Mouse (Mus musculus) embryonic facial prominence, embryonic 13.5 days (tissue): ENCODE measurements at regions not wholly inside any gene's neighbourhood (a gene's known extent, or its start where the extent isn't known, plus 50 kb on each side); places are given as distances from the start of the nearest gene placed in this dataset.

Experiments
- ATAC-seq: fragments of 200-750 bp; cut with Nextera tagmentation; 2 replicates; pipeline ENCODE4 v1.8.0; 2017; ENCODE audit warnings: low read depth; ENCODE audit not compliant: insufficient number of reproducible peaks, insufficient read depth, low FRiP score, low TSS enrichment
- H3K27ac ChIP-seq: fragments of 300-500 bp; sonication (generic); 2 replicates; pipeline ENCODE4 v1.5.1; 2015; ENCODE audit warnings: moderate library complexity, mild to moderate bottlenecking, inconsistent platforms
- H3K27me3 ChIP-seq: fragments of 300-500 bp; sonication (generic); 2 replicates; pipeline ENCODE4 v1.6.1; 2015; ENCODE audit warnings: mild to moderate bottlenecking, inconsistent platforms
- H3K36me3 ChIP-seq: fragments of 300-500 bp; sonication (generic); 2 replicates; pipeline ENCODE4 v1.6.1; 2015; ENCODE audit warnings: mild to moderate bottlenecking, inconsistent platforms
- H3K4me1 ChIP-seq: fragments of 300-500 bp; sonication (generic); 2 replicates; pipeline ENCODE4 v1.6.1; 2015; ENCODE audit warnings: inconsistent platforms
- H3K4me2 ChIP-seq: fragments of 300-500 bp; sonication (generic); 2 replicates; pipeline ENCODE4 v1.6.1; 2015; ENCODE audit warnings: moderate library complexity, mild to moderate bottlenecking, inconsistent platforms
- H3K4me3 ChIP-seq: fragments of 300-500 bp; sonication (generic); 2 replicates; pipeline ENCODE4 v1.5.1; 2015; ENCODE audit warnings: mild to moderate bottlenecking, inconsistent platforms
- H3K9ac ChIP-seq: fragments of 300-500 bp; sonication (generic); 2 replicates; pipeline ENCODE4 v1.6.1; 2015; ENCODE audit warnings: mild to moderate bottlenecking, inconsistent platforms
- H3K9me3 ChIP-seq: fragments of 300-500 bp; sonication (generic); 2 replicates; pipeline ENCODE4 v1.6.1; 2016; ENCODE audit warnings: inconsistent platforms
- WGBS: fragments of 180-500 bp; shearing (Covaris S2); methylation state at CpG from one replicate; pipeline ENCODE4 v1.1.7; 2015; ENCODE audit warnings: mixed read lengths; 5-methylcytosine and 5-hydroxymethylcytosine counted together

GRCm38 (mm10) chr10:51219481-51219880 lies 260.9 kb upstream of the Gm49339 start:
- Histone ChIP-seq H3K4me3 (no peak overlapping the region), H3K27me3 (no peaks in the 10 kb centered on the region), H3K9ac (no peak overlapping the region), H3K27ac (no peak overlapping the region), H3K4me2 (no peak overlapping the region), H3K36me3 (no peaks in the 10 kb centered on the region), H3K4me1 (no peaks in the 10 kb centered on the region), H3K9me3 (no peaks in the 10 kb centered on the region)
- ATAC-seq: no peak
- 64% methylated on average over 4 of the region's 4 CpGs for WGBS

GRCm38 (mm10) chr10:51233592-51233991 lies 246.8 kb upstream of the Gm49339 start:
- no peak overlapping the region for H3K27ac ChIP-seq
- H3K9me3 ChIP-seq: no peaks in the 10 kb centered on the region
- 84% methylated on average over 2 of the region's 2 CpGs for WGBS
- H3K27me3 ChIP-seq: no peaks in the 10 kb centered on the region
- H3K4me2 ChIP-seq: no peak overlapping the region
- H3K36me3 ChIP-seq: no peaks in the 10 kb centered on the region
- H3K4me1 ChIP-seq: no peaks in the 10 kb centered on the region; the same call in 1 of the 2 replicates
- ATAC-seq: no peak
- H3K4me3 ChIP-seq: no peak overlapping the region
- H3K9ac ChIP-seq: no peak overlapping the region

GRCm38 (mm10) chr10:51235586-51236575 lies 244.5 kb upstream of the Gm49339 start:
- Histone ChIP-seq H3K4me1 (no peaks in the 10 kb centered on the region; the same call in 1 of the 2 replicates), H3K9ac (no peak overlapping the region), H3K36me3 (no peaks in the 10 kb centered on the region), H3K27ac (no peak overlapping the region), H3K9me3 (no peaks in the 10 kb centered on the region), H3K4me3 (no peak overlapping the region), H3K4me2 (no peak overlapping the region), H3K27me3 (no peaks in the 10 kb centered on the region)
- 30% methylated on average over 10 of the region's 10 CpGs for WGBS
- no peak for ATAC-seq

- Histone ChIP-seq H3K9ac (no peak overlapping the region), H3K4me2 (no peak overlapping the region), H3K27me3 (no peaks in the 10 kb centered on the region), H3K4me1 (no peaks in the 10 kb centered on the region; the same call in 1 of the 2 replicates), H3K36me3 (no peaks in the 10 kb centered on the region), H3K4me3 (no peak overlapping the region), H3K9me3 (no peaks in the 10 kb centered on the region), H3K27ac (no peak overlapping the region)
- no peak for ATAC-seq
Measured at GRCm38 (mm10) chr10:51238103-51238502, 242.3 kb upstream of the Gm49339 start.

GRCm38 (mm10) chr10:51253439-51253838 lies 227.0 kb upstream of the Gm49339 start:
- H3K36me3 ChIP-seq: no peaks in the 10 kb centered on the region
- no peak for ATAC-seq
- no peak overlapping the region for H3K9ac ChIP-seq
- WGBS: 92% methylated on average over 1 of the region's 1 CpGs
- H3K9me3 ChIP-seq: no peaks in the 10 kb centered on the region
- no peak overlapping the region for H3K4me2 ChIP-seq
- H3K4me3 ChIP-seq: no peak overlapping the region
- no peaks in the 10 kb centered on the region for H3K4me1 ChIP-seq
- H3K27ac ChIP-seq: no peak overlapping the region
- H3K27me3 ChIP-seq: no peaks in the 10 kb centered on the region

GRCm38 (mm10) chr10:51257587-51258049 lies 222.8 kb upstream of the Gm49339 start:
- Histone ChIP-seq H3K9me3 (no peaks in the 10 kb centered on the region), H3K27ac (no peak overlapping the region), H3K9ac (no peak overlapping the region), H3K4me2 (no peak overlapping the region), H3K4me3 (no peak overlapping the region), H3K4me1 (no peaks in the 10 kb centered on the region), H3K27me3 (no peaks in the 10 kb centered on the region), H3K36me3 (no peaks in the 10 kb centered on the region)
- ATAC-seq: no peak
- 24% methylated on average over 4 of the region's 4 CpGs for WGBS

- no peak overlapping the region for H3K9ac ChIP-seq
- no peaks in the 10 kb centered on the region for H3K9me3 ChIP-seq
- no peak overlapping the region for H3K4me2 ChIP-seq
- H3K4me3 ChIP-seq: no peak overlapping the region
- H3K27ac ChIP-seq: no peak overlapping the region
- H3K36me3 ChIP-seq: no peaks in the 10 kb centered on the region
- ATAC-seq: no peak
- H3K4me1 ChIP-seq: no peaks in the 10 kb centered on the region
- H3K27me3 ChIP-seq: no peaks in the 10 kb centered on the region
- 90% methylated on average over 1 of the region's 1 CpGs for WGBS
Measured at GRCm38 (mm10) chr10:51271364-51271763, 209.0 kb upstream of the Gm49339 start.

GRCm38 (mm10) chr10:51278195-51278594 lies 202.2 kb upstream of the Gm49339 start:
- no peak overlapping the region for H3K9ac ChIP-seq
- no peak overlapping the region for H3K4me3 ChIP-seq
- H3K4me1 ChIP-seq: no peaks in the 10 kb centered on the region
- H3K27me3 ChIP-seq: no peaks in the 10 kb centered on the region
- WGBS: 50% methylated on average over 2 of the region's 2 CpGs
- no peak overlapping the region for H3K4me2 ChIP-seq
- no peak for ATAC-seq
- no peaks in the 10 kb centered on the region for H3K36me3 ChIP-seq
- no peaks in the 10 kb centered on the region for H3K9me3 ChIP-seq
- no peak overlapping the region for H3K27ac ChIP-seq

GRCm38 (mm10) chr10:51282451-51282850 lies 198.0 kb upstream of the Gm49339 start:
- WGBS: 74% methylated on average over 1 of the region's 1 CpGs

GRCm38 (mm10) chr10:51284538-51284937 lies 195.9 kb upstream of the Gm49339 start:
- H3K4me1 ChIP-seq: no peaks in the 10 kb centered on the region
- H3K27ac ChIP-seq: no peak overlapping the region
- no peak overlapping the region for H3K4me3 ChIP-seq
- no peaks in the 10 kb centered on the region for H3K36me3 ChIP-seq
- H3K9me3 ChIP-seq: no peaks in the 10 kb centered on the region
- H3K4me2 ChIP-seq: no peak overlapping the region
- H3K27me3 ChIP-seq: no peaks in the 10 kb centered on the region
- ATAC-seq: no peak
- no peak overlapping the region for H3K9ac ChIP-seq

More at GRCm38 (mm10) chr10:51282451-51282850, 198.0 kb upstream of the Gm49339 start:
- no peak overlapping the region for H3K4me3 ChIP-seq
- no peak overlapping the region for H3K27ac ChIP-seq
- H3K27me3 ChIP-seq: no peaks in the 10 kb centered on the region
- no peak for ATAC-seq
- no peak overlapping the region for H3K4me2 ChIP-seq
- H3K4me1 ChIP-seq: no peaks in the 10 kb centered on the region
- no peaks in the 10 kb centered on the region for H3K36me3 ChIP-seq
- no peak overlapping the region for H3K9ac ChIP-seq
- H3K9me3 ChIP-seq: no peaks in the 10 kb centered on the region

GRCm38 (mm10) chr10:51287852-51288251 lies 192.6 kb upstream of the Gm49339 start:
- Histone ChIP-seq H3K4me1 (no peaks in the 10 kb centered on the region), H3K27ac (no peak overlapping the region), H3K27me3 (no peaks in the 10 kb centered on the region), H3K4me2 (no peak overlapping the region), H3K9me3 (no peaks in the 10 kb centered on the region), H3K9ac (no peak overlapping the region), H3K36me3 (no peaks in the 10 kb centered on the region), H3K4me3 (no peak overlapping the region)
- ATAC-seq: no peak
- 31% methylated on average over 4 of the region's 4 CpGs for WGBS
